Mouse (Mus musculus): ENCODE results near the gene Vamp2. TPM values are rescaled to one million over a fixed set of nuclear protein-coding genes. Genes with fewer than 3 reads are reported as not detected.

Gene Vamp2
- polyA plus RNA-seq, 1 experiment from 2014 or later: 64.0 TPM

- peaks cover 7% of the 10 kb centered on the region for H3K4me1 ChIP-seq (ENCODE audit: insufficient read depth)
- H3K4me2 ChIP-seq: peak overlapping the region; percentile 93
- H3K27me3 ChIP-seq (ENCODE audit: insufficient read depth, low read length): no peaks in the 10 kb centered on the region; the same call in 1 of the 2 replicates
- H3K9me3 ChIP-seq (ENCODE audit: low read depth, low read length): no peaks in the 10 kb centered on the region
- no peaks in the 10 kb centered on the region for H3K36me3 ChIP-seq (ENCODE audit: insufficient read depth)
- WGBS: under 1% methylated on average over 45 of the region's 45 CpGs
- DNase-seq: peak; percentile 68
- H3K27ac ChIP-seq (ENCODE audit: low read depth): peak overlapping the region; percentile 87
- peak; percentile 9; the same call in 1 of the 2 replicates for ATAC-seq (ENCODE audit: insufficient read depth)
- H3K9ac ChIP-seq: peak overlapping the region; percentile 68
- H3K4me3 ChIP-seq (ENCODE audit: low read depth, low read length): peak overlapping the region; percentile 74
- no peak for TF ChIP-seq CTCF (IDR thresholded peaks at IDR 0.05; ENCODE audit: low read depth)
Observed at GRCm38 (mm10) chr11:69117737-69118695, 29.7 kb downstream of the Vamp2 start.

GRCm38 (mm10) chr11:69118765-69119164 lies 30.5 kb downstream of the Vamp2 start:
- 0 out of 2 replicates have a peak overlapping the region, but pooled peaks have one; percentile 30 for H3K9ac ChIP-seq

GRCm38 (mm10) chr11:69119446-69120155 lies 31.3 kb downstream of the Vamp2 start:
- H3K36me3 ChIP-seq (ENCODE audit: insufficient read depth): no peaks in the 10 kb centered on the region
- no peaks in the 10 kb centered on the region for H3K9me3 ChIP-seq (ENCODE audit: low read depth, low read length)
- peak overlapping the region; percentile 93 for H3K4me2 ChIP-seq
- no peak for ATAC-seq (ENCODE audit: insufficient read depth)
- peak overlapping the region; percentile 31; the same call in 1 of the 2 replicates for H3K9ac ChIP-seq
- peak overlapping the region; percentile 74 for H3K4me3 ChIP-seq (ENCODE audit: low read depth, low read length)
- H3K27ac ChIP-seq (ENCODE audit: low read depth): no peak overlapping the region
- TF ChIP-seq CTCF (IDR thresholded peaks at IDR 0.05; ENCODE audit: low read depth): no peak
- WGBS: 32% methylated on average over 14 of the region's 14 CpGs
- DNase-seq: peak; percentile 20
- peaks cover 7% of the 10 kb centered on the region for H3K4me1 ChIP-seq (ENCODE audit: insufficient read depth)
- H3K27me3 ChIP-seq (ENCODE audit: insufficient read depth, low read length): no peaks in the 10 kb centered on the region; the same call in 1 of the 2 replicates

More at GRCm38 (mm10) chr11:69118765-69119164, 30.5 kb downstream of the Vamp2 start:
- peak overlapping the region; percentile 74 for H3K4me3 ChIP-seq (ENCODE audit: low read depth, low read length)
- H3K9me3 ChIP-seq (ENCODE audit: low read depth, low read length): no peaks in the 10 kb centered on the region
- TF ChIP-seq CTCF (IDR thresholded peaks at IDR 0.05; ENCODE audit: low read depth): no peak
- H3K27ac ChIP-seq (ENCODE audit: low read depth): no peak overlapping the region
- peaks cover 7% of the 10 kb centered on the region for H3K4me1 ChIP-seq (ENCODE audit: insufficient read depth)
- peak overlapping the region; percentile 93 for H3K4me2 ChIP-seq
- peak; percentile 94 for DNase-seq
- ATAC-seq (ENCODE audit: insufficient read depth): no peak; the same call in 1 of the 2 replicates
- under 1% methylated on average over 15 of the region's 15 CpGs for WGBS
- H3K36me3 ChIP-seq (ENCODE audit: insufficient read depth): no peaks in the 10 kb centered on the region
- no peaks in the 10 kb centered on the region; the same call in 1 of the 2 replicates for H3K27me3 ChIP-seq (ENCODE audit: insufficient read depth, low read length)

- 2% methylated on average over 27 of the region's 27 CpGs for WGBS
- H3K36me3 ChIP-seq (ENCODE audit: insufficient read depth): no peaks in the 10 kb centered on the region
- TF ChIP-seq CTCF (IDR thresholded peaks at IDR 0.05; ENCODE audit: low read depth): no peak
- no peaks in the 10 kb centered on the region for H3K27me3 ChIP-seq (ENCODE audit: insufficient read depth, low read length)
- ATAC-seq (ENCODE audit: insufficient read depth) (no peak), DNase-seq (peak; percentile 61)
- no peak within 1 kb of the TSS for H3K27ac ChIP-seq (ENCODE audit: low read depth)
- peak within 1 kb of the TSS; percentile 69 for H3K9ac ChIP-seq
- no peaks in the 10 kb centered on the region for H3K9me3 ChIP-seq (ENCODE audit: low read depth, low read length)
- H3K4me3 ChIP-seq (ENCODE audit: low read depth, low read length): peak within 1 kb of the TSS; percentile 74
- peaks cover 7% of the 10 kb centered on the region for H3K4me1 ChIP-seq (ENCODE audit: insufficient read depth)
- peak within 1 kb of the TSS; percentile 93 for H3K4me2 ChIP-seq
Observed at GRCm38 (mm10) chr11:69120221-69121000, 32.1 kb downstream of the Vamp2 start, which contains the start of gene Hes7. Gene Hes7 (plus strand): TSS chr11:69120404.

- DNase-seq: peak; percentile 57
- peak overlapping the region; percentile 74 for H3K4me3 ChIP-seq (ENCODE audit: low read depth, low read length)
Observed at GRCm38 (mm10) chr11:69121001-69121740, 32.9 kb downstream of the Vamp2 start.

More at GRCm38 (mm10) chr11:69121001-69121740, 32.9 kb downstream of the Vamp2 start:
- WGBS: under 1% methylated on average over 33 of the region's 33 CpGs
- ATAC-seq (ENCODE audit: insufficient read depth): no peak
- peak overlapping the region; percentile 69 for H3K9ac ChIP-seq
- H3K36me3 ChIP-seq (ENCODE audit: insufficient read depth): no peaks in the 10 kb centered on the region
- no peaks in the 10 kb centered on the region for H3K9me3 ChIP-seq (ENCODE audit: low read depth, low read length)
- H3K27ac ChIP-seq (ENCODE audit: low read depth): no peak overlapping the region
- peaks cover 7% of the 10 kb centered on the region for H3K4me1 ChIP-seq (ENCODE audit: insufficient read depth)
- peak overlapping the region; percentile 93 for H3K4me2 ChIP-seq
- H3K27me3 ChIP-seq (ENCODE audit: insufficient read depth, low read length): no peaks in the 10 kb centered on the region
- TF ChIP-seq CTCF (IDR thresholded peaks at IDR 0.05; ENCODE audit: low read depth): no peak
